Mouse (Mus musculus) neutrophil, adult 5-6 weeks (primary cell): ENCODE data around the gene Scube2. TPM values are rescaled to one million over a fixed set of nuclear protein-coding genes. Genes with fewer than 3 reads are reported as not detected.

Source experiments
- ATAC-seq: fragments of 151-379, 151-347 bp; 2 replicates; pipeline ENCODE4 v1.8.0; 2017; ENCODE audit warnings: mild to moderate bottlenecking, moderate TSS enrichment; ENCODE audit not compliant: insufficient number of reproducible peaks, poor library complexity, low FRiP score, severe bottlenecking; ENCODE audit errors: extremely low read depth
- total RNA-seq: library from RNA; stranded (forward); fragments of 200-1000 nt; gene quantifications from 2 replicates; pipeline ENCODE4 v1.2.3, GENCODE M21; 2017

Gene Scube2
- total RNA-seq, 1 experiment from 2014 or later = not detected

DNA sequence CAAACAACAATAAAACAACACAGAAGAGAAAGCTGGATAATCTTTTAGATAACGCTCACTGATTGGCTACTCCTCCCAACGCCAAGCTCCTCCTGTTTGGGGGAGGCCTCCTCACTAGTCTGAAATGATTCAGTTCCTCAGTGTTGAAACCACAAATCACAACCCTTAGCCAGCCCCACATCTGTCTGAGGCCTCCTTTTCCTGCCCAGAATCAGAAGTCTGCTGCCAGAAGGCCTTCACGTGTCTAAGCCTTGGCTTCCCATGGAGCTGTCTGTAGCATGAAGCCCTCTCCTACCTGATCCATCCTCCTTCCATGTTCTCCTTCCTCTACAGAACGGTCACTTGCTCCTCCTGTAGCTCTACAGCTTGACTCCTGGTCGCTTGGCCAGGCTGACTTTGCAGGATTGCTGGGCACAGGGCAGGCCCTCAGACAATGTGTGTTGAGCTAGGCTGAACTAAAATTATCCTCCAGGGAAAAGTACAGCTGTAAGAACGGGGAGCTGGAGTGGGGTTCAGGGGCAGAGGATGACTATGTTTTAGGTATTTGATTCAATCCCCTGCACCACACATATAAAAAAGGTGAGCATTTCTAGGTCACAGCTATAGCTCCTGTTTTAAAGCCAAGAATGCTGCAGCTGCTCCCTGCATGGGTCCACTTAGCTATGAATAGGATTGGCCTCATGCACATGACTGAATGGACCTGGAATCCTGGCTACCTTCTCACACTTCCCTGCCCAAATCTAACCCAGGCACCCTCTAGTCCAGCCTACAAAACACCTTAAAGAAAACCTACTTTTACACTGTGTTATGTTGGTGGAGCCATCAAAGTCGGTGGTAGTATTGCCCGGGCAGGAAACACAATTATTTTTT is 57.6 kb downstream of the Scube2 start:
- ATAC-seq = no peak

DNA sequence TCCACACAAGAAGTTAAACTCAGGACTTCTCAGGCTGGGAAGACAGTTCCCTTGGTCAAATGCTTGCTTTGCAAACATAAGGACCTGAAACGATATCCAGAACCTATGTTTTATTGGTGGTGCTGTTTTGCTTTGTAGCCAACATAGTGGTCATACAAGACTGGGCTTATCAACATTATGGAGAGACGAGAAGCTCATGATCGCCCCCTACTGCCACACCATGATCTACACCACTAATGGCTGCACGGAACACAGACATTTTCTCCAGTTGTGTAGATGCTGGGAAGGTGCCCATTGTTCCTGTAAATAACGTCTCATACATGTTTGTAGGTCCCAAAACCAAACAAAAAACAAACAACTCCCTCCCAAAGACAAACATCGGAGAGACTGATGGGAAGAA is 60.6 kb downstream of the Scube2 start:
- ATAC-seq = no peak

DNA sequence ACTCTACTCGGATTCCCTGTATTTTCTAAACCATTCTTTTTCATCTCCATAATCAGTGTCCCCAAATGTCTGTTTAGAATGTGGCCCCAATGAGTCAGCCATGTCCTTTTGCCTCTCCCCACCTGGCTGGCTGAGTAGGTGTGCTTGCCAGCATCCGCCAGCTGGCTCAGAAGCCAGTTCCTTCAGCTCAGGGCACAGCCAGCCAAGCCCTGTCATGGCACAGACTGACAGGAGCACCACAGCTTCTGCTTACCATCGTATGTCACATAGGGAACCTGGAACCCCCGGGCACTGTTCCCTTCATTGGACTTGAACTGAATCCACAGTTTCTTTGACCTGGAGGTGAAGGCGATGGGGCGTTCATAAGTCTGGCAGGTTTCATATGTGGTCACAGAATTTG is 61.1 kb downstream of the Scube2 start:
- no peak for ATAC-seq

DNA sequence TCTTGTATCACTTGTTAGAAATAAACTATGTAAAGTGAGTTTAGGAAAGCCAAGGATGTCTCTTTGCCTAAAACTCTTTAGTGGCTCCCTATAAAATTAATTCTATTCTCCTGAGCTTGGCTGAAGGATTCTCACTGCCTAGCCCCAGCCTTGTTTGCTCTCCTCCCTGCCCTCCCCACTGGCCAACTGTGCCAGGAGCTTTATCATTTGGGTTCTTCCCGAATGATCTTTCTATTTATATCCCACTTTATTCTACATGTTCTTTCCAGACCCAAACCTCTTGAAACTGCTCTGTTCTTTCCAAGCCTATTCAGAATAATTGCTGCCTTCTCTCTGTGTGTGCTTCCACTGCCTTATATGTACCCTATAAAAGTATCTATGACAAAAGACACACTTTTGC is 62.0 kb downstream of the Scube2 start:
- no peak for ATAC-seq

DNA sequence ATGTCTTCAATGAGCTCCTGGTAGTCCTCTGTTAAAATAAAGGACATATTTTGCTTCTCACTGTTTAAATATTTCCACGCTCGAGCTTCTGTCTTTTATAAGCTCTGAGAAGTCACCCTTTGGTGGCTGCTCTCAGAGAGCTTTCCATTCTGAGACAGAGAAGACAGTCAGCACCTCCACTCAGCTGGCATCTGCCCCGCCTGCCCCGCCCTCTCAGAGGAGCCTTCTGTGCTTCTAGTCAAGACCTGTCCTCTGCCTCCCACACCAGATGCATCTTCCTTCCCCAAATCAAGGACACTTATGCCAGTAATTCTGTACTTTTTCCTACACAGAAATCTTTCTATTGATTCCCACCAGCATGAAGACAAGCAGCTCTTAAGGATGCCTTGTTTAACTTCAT is 64.9 kb downstream of the Scube2 start:
- no peak for ATAC-seq

DNA sequence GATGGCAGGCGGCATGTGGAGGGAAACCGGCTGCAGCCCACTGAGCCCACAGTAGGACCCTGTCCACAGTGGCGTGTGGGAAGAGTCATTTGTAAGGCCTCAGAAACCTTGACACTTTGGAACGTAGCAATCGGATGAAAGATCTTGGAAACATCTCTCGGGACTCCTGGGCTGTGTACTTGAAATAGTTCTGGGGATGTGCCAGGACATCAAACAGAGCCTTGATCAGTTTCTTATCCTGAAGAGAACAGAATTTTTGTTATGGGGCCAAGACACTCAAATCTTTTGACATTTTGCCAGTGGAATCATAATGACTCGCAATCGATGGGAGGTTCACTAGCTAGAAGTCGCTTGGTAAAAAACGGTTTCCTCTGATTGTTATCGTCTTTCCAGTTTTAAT is 66.3 kb downstream of the Scube2 start:
- no peak for ATAC-seq

DNA sequence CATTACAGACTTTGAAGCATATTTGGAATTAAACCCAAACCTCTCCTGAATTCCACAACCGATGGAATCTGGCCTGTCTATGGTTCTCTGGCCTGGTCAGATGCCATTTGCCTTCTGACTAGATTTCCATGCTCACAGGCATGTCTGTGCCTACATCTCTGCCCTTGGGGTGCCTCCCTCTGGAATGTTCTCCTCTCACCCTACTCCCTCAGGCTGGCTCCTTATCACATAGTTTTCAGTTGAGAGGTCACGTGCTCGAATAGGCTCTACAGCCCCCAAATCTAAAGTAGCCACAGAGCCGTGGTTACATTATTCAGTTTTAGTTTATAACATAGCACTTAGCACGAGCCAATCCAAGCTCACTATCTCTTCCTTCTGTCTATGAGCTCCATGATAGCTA is 69.9 kb downstream of the Scube2 start:
- ATAC-seq = no peak

DNA sequence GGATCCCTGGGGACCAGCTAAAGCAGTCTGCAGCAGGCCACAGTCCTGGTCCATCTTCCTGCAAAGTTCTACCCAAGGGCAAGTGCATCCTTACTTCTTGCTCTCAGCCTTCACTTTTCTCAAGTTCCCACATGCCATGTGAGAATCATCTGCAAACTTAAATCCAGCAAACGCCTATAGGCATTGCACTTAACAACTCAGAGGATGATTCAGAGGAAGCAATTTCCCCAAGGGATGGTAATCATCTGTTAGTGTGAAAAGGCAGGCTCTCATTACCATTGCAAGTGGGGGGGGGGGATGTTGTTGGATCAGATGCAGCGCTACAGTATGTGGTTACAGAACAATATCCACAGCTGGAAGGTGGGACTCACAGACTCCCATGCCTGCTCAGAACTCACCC is 70.9 kb downstream of the Scube2 start:
- ATAC-seq = no peak

DNA sequence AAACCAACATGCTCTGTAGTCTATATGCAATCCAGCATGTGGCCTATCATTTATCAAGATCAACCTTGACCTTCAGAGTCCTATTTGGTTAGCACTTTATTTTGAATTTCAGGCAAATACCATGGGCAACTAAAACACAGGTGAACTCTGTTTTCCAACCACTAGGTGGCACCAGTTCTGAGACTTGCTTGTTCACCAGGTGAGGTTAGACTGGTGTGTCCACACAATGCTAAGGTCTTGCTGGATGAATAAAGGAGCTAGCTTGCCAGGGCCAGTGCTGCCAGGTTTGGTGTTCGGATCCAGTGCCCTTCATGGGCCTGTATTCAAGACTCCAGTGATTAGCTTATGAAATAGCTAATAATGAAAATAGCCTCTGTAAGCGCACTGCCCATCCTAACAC is 72.7 kb downstream of the Scube2 start:
- ATAC-seq = peak; percentile 67; the same call in 1 of the 2 replicates

DNA sequence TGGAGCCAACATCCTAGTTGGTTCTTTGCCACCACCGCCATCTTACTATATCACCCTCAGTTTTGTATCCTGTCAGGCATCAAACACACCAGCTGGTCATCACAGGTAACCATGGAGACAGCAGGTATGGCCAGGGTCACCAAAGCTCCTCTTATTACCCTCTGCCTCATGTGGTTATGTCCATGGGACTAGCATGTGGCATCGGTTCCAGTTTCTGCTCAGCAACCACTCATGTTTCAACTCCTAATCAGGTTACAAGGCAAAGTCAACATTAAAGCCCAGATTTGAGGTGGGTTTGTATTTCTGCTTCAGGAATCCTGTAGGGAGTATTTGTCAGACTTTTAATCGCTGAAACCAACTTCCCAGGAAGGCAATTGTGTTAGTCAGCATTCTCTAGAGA is 74.7 kb downstream of the Scube2 start:
- ATAC-seq = no peak

DNA sequence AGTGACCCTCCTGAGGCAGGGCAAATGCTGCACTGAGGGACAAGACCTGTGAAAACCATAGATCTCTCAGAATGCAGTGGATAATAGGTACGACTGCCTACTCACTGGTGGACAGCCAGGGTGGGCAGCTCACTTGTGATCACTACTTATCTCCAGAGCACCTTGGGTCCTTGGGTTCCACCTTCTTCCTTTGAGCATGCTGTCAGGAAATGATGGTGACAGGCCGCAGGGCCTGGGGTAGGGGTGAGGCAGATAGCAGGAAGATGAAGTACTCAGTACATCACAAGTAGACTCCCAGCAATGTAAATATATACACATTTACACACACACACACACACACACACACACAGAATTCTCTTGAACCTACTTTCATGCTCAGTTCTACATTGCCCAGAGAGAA is 77.6 kb downstream of the Scube2 start:
- no peak for ATAC-seq

DNA sequence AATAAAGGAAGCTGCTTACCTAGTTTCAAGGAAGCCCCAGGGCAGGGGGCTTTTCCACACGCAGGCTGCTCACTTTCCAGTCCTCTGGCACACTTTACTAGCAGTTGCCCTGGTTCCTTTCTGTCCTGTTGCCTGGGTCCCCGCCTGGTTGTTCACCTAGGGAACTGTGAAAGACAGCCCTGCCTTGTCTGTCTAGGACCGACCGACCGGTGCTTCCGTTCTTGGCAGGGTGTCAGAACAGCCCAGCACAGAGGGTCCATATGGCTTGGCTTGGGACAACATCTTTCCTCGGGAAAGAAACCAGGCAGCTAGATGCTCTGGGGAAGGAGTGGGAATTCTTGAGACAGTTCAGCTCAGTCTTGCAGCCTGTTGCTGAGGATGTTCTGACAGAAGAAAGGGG is 82.2 kb downstream of the Scube2 start:
- ATAC-seq = no peak

DNA sequence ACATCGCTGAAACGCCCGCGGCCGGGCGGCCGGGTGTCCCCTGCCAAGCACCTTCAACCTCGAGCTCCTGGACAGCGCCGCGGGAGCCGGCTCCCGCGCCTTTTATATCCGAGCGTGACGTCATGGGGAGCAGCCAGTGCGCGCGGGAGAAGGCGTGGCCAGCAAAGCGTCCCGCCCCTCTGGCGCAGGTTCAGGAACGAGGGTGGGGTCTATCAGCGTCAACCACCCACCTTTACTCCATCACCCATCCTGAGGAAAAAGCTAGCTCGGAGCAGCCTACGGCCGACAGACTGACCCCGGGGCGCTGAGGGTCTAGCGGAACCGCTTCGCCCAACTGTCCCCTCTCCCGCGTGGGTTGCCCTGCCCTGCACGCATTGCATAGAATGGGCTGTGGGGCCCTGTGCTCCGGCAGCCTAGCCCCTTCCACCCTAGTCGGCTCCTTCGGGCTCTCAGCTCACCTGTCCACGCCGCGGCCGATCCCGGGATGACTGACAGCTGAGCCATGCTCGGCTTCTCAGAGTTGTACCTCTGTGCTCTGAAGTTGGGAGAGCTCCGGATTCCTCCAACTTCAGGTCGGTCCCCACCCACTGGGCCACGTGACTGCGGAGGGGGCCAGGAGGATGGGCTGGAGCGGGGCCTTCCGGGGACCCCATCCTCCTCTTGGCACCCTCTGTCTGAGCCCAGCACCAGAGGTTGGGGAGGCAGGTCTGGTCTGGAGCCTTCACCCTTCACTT is 83.8 kb downstream of the Scube2 start, which contains the start of gene Nrip3:
Gene Nrip3 (minus strand): TSS at position 556 of the 734 bp plus-strand sequence.
- no peak for ATAC-seq

DNA sequence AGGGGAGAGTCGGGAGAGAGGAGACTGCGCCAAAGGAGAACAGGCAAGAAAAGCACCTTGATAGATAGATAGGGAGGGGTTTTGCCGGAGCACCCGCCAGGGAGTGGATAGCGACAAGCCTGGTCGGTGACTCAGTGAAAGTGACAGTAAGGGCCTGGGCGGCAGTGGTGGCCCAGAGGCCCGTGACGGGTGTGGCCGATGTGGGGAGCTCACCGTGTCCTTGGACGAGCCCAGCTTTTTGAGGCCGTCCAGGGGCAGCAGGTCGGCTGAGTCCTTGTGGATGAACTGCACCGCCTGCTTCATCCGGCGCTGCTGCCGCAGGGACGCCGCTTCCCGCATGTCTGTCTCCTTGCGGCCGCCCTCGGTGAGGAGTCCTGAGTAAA is 84.4 kb downstream of the Scube2 start:
- ATAC-seq = 0 out of 2 replicates have a peak, but pooled peaks have one; percentile 30

DNA sequence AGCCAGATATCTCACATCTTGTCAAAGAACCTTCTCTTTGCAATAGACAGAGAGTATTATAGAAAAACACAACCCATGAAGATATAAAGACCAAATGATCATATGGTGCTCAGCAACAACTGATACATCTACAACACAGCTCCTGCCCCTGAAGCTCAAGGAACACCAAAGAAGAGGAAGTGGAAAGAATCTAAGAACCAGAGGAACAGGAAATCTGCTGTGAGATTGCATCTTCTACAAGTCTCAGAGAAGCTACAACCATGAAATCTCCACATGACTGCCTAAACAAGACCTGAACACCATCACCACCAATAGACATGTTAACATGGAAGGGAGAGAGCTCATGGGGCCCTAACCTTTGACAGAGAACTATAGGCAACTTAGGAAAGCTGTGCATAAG is 93.2 kb downstream of the Scube2 start:
- no peak for ATAC-seq

DNA sequence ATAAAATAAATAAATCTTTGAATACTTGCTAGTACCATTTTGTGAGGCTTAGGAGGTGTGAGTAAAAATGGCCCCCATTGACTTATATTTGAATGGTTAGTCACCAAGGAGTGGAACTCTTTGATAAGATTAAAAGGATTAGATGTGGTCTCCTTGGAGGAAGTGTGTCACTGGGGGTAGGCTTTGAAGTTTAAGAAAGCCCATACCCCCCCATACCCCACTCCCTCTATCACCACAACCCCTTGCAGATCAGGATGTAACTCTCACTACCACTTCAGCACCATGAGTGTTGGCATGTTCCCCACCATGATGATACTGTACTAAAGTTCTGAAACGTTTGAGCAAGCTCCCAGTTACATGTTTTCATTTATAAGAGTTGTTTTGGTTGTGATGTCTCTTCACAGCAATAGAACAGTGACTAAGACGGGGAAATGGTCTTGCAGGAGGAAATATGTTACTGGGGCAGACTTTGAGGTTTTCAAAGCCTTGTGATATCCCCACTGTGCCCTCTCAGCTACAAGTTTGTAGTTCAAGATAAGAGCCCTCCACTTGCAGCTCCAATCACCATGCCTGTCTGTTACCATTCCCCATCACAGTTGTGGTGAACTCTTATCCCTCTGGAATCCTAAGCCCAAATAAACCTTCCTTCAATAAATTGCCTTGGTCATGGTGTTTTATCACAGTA is 96.6 kb downstream of the Scube2 start:
- ATAC-seq = no peak

DNA sequence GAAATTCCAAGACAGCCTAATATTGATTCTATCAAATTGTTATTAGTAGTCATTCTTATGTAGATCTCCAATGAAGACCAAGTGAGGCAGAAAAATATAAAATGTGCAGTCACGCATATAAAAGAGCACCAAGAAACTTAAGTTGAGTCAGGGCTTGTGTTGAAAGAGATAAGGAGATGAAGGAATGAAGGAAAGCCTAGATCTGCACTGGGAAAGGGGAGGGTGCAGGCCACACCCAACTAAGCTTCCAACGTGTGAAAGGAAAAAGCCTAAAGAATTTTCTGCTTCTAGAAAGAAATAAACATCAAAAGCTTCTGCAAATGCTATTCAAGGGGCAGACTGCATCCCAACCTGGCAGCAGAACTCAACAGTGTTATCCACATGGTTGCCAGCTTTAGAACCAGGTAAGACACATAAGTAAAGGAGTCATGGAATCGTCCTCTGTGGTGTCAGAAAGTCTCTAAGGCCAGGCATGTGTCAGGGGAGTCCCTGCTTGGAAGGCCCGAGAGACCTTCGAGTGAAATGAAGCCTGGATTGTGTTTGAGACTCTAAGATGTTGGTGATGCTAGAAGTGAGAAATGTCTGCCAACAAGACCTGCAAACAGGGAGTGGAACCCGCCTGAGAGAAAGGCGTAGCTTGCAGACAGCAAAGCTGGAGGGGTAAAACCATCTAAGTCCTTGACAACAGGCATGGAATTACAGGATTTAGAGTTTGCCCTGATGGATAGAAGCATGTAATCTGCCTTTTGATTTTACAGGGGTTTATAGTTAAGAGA is 97.7 kb downstream of the Scube2 start:
- no peak for ATAC-seq

DNA sequence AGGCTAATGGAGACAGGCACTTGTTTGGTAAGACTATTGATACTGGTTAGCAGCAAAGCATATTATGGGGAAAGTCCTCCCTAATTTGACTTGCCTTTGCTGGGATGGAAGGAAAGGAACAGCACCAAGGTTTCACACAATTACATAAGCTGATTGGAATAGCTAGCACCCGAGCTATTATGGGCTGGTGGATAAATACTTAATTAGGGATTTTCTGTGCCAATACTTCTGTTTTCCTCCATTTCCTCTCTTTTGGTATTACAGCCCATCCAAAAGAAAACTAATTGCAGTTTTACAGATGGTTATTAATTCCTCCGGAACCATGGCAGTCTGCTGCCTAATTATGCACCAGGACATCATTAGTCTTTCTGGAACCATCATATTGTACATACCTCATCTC is 101.5 kb downstream of the Scube2 start:
- no peak for ATAC-seq

DNA sequence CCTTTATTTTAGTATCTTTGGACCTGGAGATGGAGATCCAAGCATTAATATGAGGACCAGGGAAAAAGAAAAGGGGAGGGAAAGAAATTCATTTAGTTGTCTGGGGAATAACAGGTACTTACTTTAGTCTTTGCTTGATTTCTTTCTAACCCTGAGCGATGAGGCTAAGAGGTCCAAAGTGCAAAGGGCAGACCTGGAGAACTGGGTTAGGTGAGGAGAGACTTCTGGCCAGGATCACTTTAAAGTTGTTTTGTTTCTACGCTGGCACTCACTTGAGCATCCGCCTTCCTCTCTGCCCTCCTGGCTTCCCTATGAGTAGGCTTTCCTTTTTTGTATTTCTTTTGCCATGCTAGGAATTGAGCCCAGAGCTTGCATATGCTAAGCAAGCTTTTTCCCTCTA is 109.2 kb downstream of the Scube2 start:
- ATAC-seq = no peak
